In genomic region chr7:128610490-128610889, GRCm38 (mm10) we compare ENCODE assay signal across 9 mouse cellular contexts. TPM values are rescaled to one million over a fixed set of nuclear protein-coding genes. Genes with fewer than 3 reads are reported as not detected.
DNase-seq lines count a peak whose midpoint lies in the region; ATAC-seq and TF ChIP-seq lines count a peak whose summit lies in the region.
"Had no signal": no experiment of that assay in that cellular context is flagged by ENCODE, and none has a peak within 500 bp of the region (broad histone marks: within the 10 kb centered on the region; RNA-seq: fewer than 3 reads in every experiment).

No protein-coding gene starts in this region.

- H3K4me1 ChIP-seq in kidney, adult 2 months (ENCODE audit: control insufficient read depth, insufficient read depth, low read length): peaks cover 9% of the 10 kb centered on the region; the same call in 1 of the 2 replicates
- peaks cover 22% of the 10 kb centered on the region for H3K4me1 ChIP-seq in embryonic facial prominence, embryonic 10.5 days
- no peaks in the 10 kb centered on the region for H3K4me1 ChIP-seq in hindbrain, postnatal 0 days (ENCODE audit: insufficient read depth, low read length)
- peaks cover 11% of the 10 kb centered on the region for H3K4me1 ChIP-seq in midbrain, embryonic 16.5 days (ENCODE audit: control insufficient read depth, insufficient read depth, low read length)

- no peak for TF ChIP-seq CTCF in kidney, adult 2 months (conservative IDR thresholded peaks at IDR 0.05; ENCODE audit: insufficient read depth, insufficient read length, low read depth, low read length)
- no peak for TF ChIP-seq CTCF in hindbrain, postnatal 0 days (IDR thresholded peaks at IDR 0.05; ENCODE audit: low read depth)

- H3K9ac ChIP-seq in hindbrain, postnatal 0 days (replicated peaks; ENCODE audit: low read length): no peak overlapping the region
- no peak overlapping the region for H3K9ac ChIP-seq in midbrain, embryonic 16.5 days (ENCODE audit: low read depth, low read length)

- no peaks in the 10 kb centered on the region for H3K36me3 ChIP-seq in kidney, adult 2 months (ENCODE audit: control insufficient read depth, insufficient read depth, low read length)
- H3K36me3 ChIP-seq in embryonic facial prominence, embryonic 10.5 days (replicated peaks): no peaks in the 10 kb centered on the region
- no peaks in the 10 kb centered on the region for H3K36me3 ChIP-seq in hindbrain, postnatal 0 days (ENCODE audit: insufficient read depth, low read length)
- no peaks in the 10 kb centered on the region for H3K36me3 ChIP-seq in midbrain, embryonic 16.5 days (ENCODE audit: control insufficient read depth, insufficient read depth, low read length)

- no peak for ATAC-seq in hindbrain, postnatal 0 days
- peak; percentile 22; the same call in 1 of the 2 replicates for ATAC-seq in midbrain, embryonic 16.5 days

- H3K4me3 ChIP-seq in kidney, adult 2 months (ENCODE audit: insufficient read depth, low read depth, low read length): peak overlapping the region; percentile 43
- H3K4me3 ChIP-seq in embryonic facial prominence, embryonic 10.5 days: peak overlapping the region; percentile 87
- H3K4me3 ChIP-seq in hindbrain, postnatal 0 days (ENCODE audit: low read length): peak overlapping the region; percentile 95; the same call in 1 of the 2 replicates
- no peak overlapping the region for H3K4me3 ChIP-seq in midbrain, embryonic 16.5 days (ENCODE audit: low read depth, low read length)

- 0 out of 2 replicates have a peak, but pooled peaks cover 2% of the 10 kb centered on the region for H3K9me3 ChIP-seq in embryonic facial prominence, embryonic 10.5 days
- no peaks in the 10 kb centered on the region for H3K9me3 ChIP-seq in hindbrain, postnatal 0 days (ENCODE audit: low read length)
- no peaks in the 10 kb centered on the region for H3K9me3 ChIP-seq in midbrain, embryonic 16.5 days (replicated peaks; ENCODE audit: control insufficient read depth, low read length, poor library complexity, severe bottlenecking)

- no peak for TF ChIP-seq POLR2A in kidney, adult 2 months (IDR thresholded peaks at IDR 0.05; ENCODE audit: low read depth, low read length)

- DNase-seq in kidney, adult 2 months: no peak
- DNase-seq in kidney, postnatal 14 days: no peak
- no peak for DNase-seq in embryonic facial prominence, embryonic 10.5 days (ENCODE audit: low spot score)
- no peak for DNase-seq in hindbrain, postnatal 0 days (ENCODE audit: low spot score)
- no peak for DNase-seq in spleen, adult 12 weeks (ENCODE audit: low spot score)
- no peak for DNase-seq in thymus, postnatal 4 days
- no peak for DNase-seq in frontal cortex, postnatal 36 days (ENCODE audit: low spot score in 2 of 2)

- H3K27ac ChIP-seq in kidney, adult 2 months (ENCODE audit: insufficient read depth, low read depth, low read length): peak overlapping the region; percentile 14; the same call in 1 of the 2 replicates
- peak overlapping the region; percentile 74 for H3K27ac ChIP-seq in embryonic facial prominence, embryonic 10.5 days (replicated peaks)
- H3K27ac ChIP-seq in hindbrain, postnatal 0 days: peak overlapping the region; percentile 70
- H3K27ac ChIP-seq in midbrain, embryonic 16.5 days (ENCODE audit: low read length): 0 out of 2 replicates have a peak overlapping the region, but pooled peaks have one; percentile 62

- H3K4me2 ChIP-seq in hindbrain, postnatal 0 days (ENCODE audit: low read depth, low read length): peak overlapping the region; percentile 86
- H3K4me2 ChIP-seq in midbrain, embryonic 16.5 days (ENCODE audit: low read length): peak overlapping the region; percentile 42

- 76% methylated on average over 6 of the region's 6 CpGs for WGBS in kidney, adult 2 months
- WGBS in embryonic facial prominence, embryonic 10.5 days: 85% methylated on average over 6 of the region's 6 CpGs
- WGBS in hindbrain, postnatal 0 days: 88% methylated on average over 6 of the region's 6 CpGs
- 85% methylated on average over 6 of the region's 6 CpGs for WGBS in midbrain, embryonic 16.5 days

- no peaks in the 10 kb centered on the region for H3K27me3 ChIP-seq in kidney, adult 2 months (replicated peaks; ENCODE audit: control insufficient read depth, insufficient read depth, low read length)
- H3K27me3 ChIP-seq in embryonic facial prominence, embryonic 10.5 days (replicated peaks; ENCODE audit: low read depth, poor library complexity, severe bottlenecking): no peaks in the 10 kb centered on the region
- no peaks in the 10 kb centered on the region for H3K27me3 ChIP-seq in hindbrain, postnatal 0 days (ENCODE audit: insufficient read depth, low read length)
- no peaks in the 10 kb centered on the region for H3K27me3 ChIP-seq in midbrain, embryonic 16.5 days (ENCODE audit: control insufficient read depth, insufficient read depth, low read depth, low read length)
- H3K27me3 ChIP-seq: Patski had no signal

RNA-seq across cellular contexts. Expression of gene Inpp5f, which starts 0.6 kb away (rescaled TPM):
- 14.6 TPM in 2 replicates for polyA plus RNA-seq in kidney, adult 2 months (2012; rRNA removed)
- polyA plus RNA-seq in embryonic facial prominence, embryonic 10.5 days (2016; fragmentation: Nextera tagmentation; extraction: Ambion mirVana): 32.2 and 32.9 TPM in 2 replicates
- 288 and 298 TPM in 2 replicates for total RNA-seq in hindbrain, postnatal 0 days (2014; rRNA removed)
- polyA plus RNA-seq in hindbrain, postnatal 0 days (2015; fragmentation: Nextera tagmentation; extraction: Ambion mirVana): 385 and 417 TPM in 2 replicates
- 459 and 536 TPM in 2 replicates for polyA plus RNA-seq in midbrain, embryonic 16.5 days (2015; fragmentation: Nextera tagmentation; extraction: Ambion mirVana)

Comparison
In these comparisons a context has a peak if more than half of its experiments do, and no peak if none do; other contexts are left out.
1. H3K27ac ChIP-seq: peak in every context shown above with its lines; median percentile 74 in embryonic facial prominence, embryonic 10.5 days; 70 in hindbrain, postnatal 0 days; 62 in midbrain, embryonic 16.5 days; 14 in kidney, adult 2 months.
2. RNA of gene Inpp5f, which starts 0.6 kb away (polyA plus RNA-seq): 459 to 536 TPM in midbrain, embryonic 16.5 days and 385 to 417 TPM in hindbrain, postnatal 0 days; 32.2 to 32.9 TPM in embryonic facial prominence, embryonic 10.5 days and 14.6 TPM in kidney, adult 2 months; every median in the first group is over 10 times any median in the second.